Mouse (Mus musculus) forebrain, embryonic 14.5 days (tissue): ENCODE measurements around the gene Mettl26. TPM values are rescaled to one million over a fixed set of nuclear protein-coding genes. Genes with fewer than 3 reads are reported as not detected.

Source experiments
- ATAC-seq: fragments of 200-750 bp; cut with Nextera tagmentation; 2 replicates; pipeline ENCODE4 v1.8.0; 2017; ENCODE audit warnings: mild to moderate bottlenecking, moderate library complexity
- DNase-seq: peaks from one replicate; pipeline ENCODE4 v3.0.0-alpha.2; 2015; ENCODE audit warnings: low spot score
- H3K27ac ChIP-seq: fragments of 300-500 bp; sonication (generic); 2 replicates; pipeline ENCODE4 v1.5.1; 2014; ENCODE audit warnings: low read depth, mild to moderate bottlenecking, control low read depth, low read length, moderate library complexity
- H3K27me3 ChIP-seq: fragments of 300-500 bp; sonication (generic); replicated peaks from 2 replicates; pipeline ENCODE4 v1.6.1; 2014; ENCODE audit warnings: low read length, control low read depth, mixed read lengths; ENCODE audit not compliant: control insufficient read depth, insufficient read depth
- H3K36me3 ChIP-seq: fragments of 300-500 bp; sonication (generic); 2 replicates; pipeline ENCODE4 v1.6.1; 2014; ENCODE audit warnings: low read length, control low read depth; ENCODE audit not compliant: control insufficient read depth, insufficient read depth
- H3K4me1 ChIP-seq: fragments of 300-500 bp; sonication (generic); 2 replicates; pipeline ENCODE4 v1.6.1; 2014; ENCODE audit warnings: antibody characterized with exemption, low read length, control low read depth; ENCODE audit not compliant: control insufficient read depth, insufficient read depth
- H3K4me2 ChIP-seq: fragments of 300-500 bp; sonication (generic); 2 replicates; pipeline ENCODE4 v1.6.1; 2014; ENCODE audit warnings: mild to moderate bottlenecking, control low read depth, low read length
- H3K4me3 ChIP-seq: fragments of 300-500 bp; sonication (generic); 2 replicates; pipeline ENCODE4 v1.5.1; 2014; ENCODE audit warnings: low read depth, low read length, control low read depth
- H3K9ac ChIP-seq: fragments of 300-500 bp; sonication (generic); 2 replicates; pipeline ENCODE4 v1.6.1; 2014; ENCODE audit warnings: mild to moderate bottlenecking, low read length, control low read depth, moderate library complexity
- H3K9me3 ChIP-seq: fragments of 300-500 bp; sonication (generic); replicated peaks from 2 replicates; pipeline ENCODE4 v1.6.1; 2016; ENCODE audit warnings: low read length, control low read depth, mixed read lengths; ENCODE audit not compliant: control insufficient read depth
- WGBS: fragments of 180-500 bp; shearing (Covaris S2); extraction: QIAGEN DNeasy Blood & Tissue Kit; methylation state at CpG from one replicate; pipeline ENCODE4 v1.1.7; 2014; 5-methylcytosine and 5-hydroxymethylcytosine counted together
- polyA plus RNA-seq: library from polyadenylated mRNA; unstranded; fragments of >200 nt; fragmentation: Nextera tagmentation; extraction: Ambion mirVana; gene quantifications from 2 replicates; pipeline ENCODE4 v1.2.1, GENCODE M21; 2014

The Mettl26 gene
- polyA plus RNA-seq, 1 experiment from 2014 or later = 66.0 TPM

DNA sequence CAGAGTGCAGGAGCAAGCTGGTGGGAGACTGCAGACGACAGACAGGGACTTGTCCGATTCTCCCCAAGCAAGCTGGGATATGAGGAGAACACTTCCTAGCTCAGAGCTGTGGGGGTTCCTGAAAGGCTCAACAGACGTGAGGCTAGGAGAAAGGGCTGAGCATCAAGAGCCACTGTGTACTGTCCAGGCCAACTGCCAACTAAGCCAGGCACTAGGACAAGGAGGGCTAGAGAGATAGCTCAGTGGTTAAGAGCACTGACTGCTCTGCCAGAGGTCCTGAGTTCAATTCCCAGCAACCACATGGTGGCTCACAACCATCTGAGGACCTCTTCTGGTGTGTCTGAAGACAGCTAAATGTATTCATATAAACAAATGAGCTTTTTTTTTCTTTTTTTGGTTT is 32.4 kb upstream of the Mettl26 start:
- Histone ChIP-seq H3K36me3 (peaks cover 57% of the 10 kb centered on the region), H3K27ac (no peak overlapping the region), H3K4me1 (peaks cover 13% of the 10 kb centered on the region), H3K4me2 (no peak overlapping the region), H3K9me3 (no peaks in the 10 kb centered on the region), H3K9ac (no peak overlapping the region), H3K4me3 (no peak overlapping the region), H3K27me3 (no peaks in the 10 kb centered on the region)
- WGBS = 69% methylated on average over 3 of the region's 3 CpGs
- no peak for DNase-seq
- no peak for ATAC-seq

DNA sequence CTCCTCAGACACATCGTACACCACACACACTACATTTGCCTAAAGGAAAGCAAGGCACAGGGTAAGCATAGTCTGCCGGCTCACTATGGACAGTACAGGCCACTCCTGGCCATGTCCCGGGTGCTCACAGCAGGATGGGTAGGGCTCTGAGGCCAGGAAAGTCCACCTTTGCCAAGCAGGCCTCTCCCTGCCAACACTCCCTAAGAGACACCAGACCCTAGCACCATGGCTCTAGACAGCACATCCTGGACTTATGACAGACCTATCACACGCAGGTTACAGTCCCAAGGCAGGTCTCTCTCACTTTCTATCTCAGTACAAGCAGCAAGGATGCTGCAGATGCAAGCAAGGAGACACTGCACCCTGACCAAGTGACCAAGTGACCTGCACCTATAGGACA is 31.8 kb upstream of the Mettl26 start:
- DNase-seq (no peak), ATAC-seq (no peak)
- WGBS = 95% methylated on average over 4 of the region's 4 CpGs
- Histone ChIP-seq H3K27ac (no peak overlapping the region), H3K4me3 (peak overlapping the region; percentile 86), H3K4me1 (peaks cover 7% of the 10 kb centered on the region), H3K36me3 (peaks cover 61% of the 10 kb centered on the region), H3K27me3 (no peaks in the 10 kb centered on the region), H3K9me3 (no peaks in the 10 kb centered on the region), H3K9ac (peak overlapping the region; percentile 86; the same call in 1 of the 2 replicates), H3K4me2 (peak overlapping the region; percentile 81)

DNA sequence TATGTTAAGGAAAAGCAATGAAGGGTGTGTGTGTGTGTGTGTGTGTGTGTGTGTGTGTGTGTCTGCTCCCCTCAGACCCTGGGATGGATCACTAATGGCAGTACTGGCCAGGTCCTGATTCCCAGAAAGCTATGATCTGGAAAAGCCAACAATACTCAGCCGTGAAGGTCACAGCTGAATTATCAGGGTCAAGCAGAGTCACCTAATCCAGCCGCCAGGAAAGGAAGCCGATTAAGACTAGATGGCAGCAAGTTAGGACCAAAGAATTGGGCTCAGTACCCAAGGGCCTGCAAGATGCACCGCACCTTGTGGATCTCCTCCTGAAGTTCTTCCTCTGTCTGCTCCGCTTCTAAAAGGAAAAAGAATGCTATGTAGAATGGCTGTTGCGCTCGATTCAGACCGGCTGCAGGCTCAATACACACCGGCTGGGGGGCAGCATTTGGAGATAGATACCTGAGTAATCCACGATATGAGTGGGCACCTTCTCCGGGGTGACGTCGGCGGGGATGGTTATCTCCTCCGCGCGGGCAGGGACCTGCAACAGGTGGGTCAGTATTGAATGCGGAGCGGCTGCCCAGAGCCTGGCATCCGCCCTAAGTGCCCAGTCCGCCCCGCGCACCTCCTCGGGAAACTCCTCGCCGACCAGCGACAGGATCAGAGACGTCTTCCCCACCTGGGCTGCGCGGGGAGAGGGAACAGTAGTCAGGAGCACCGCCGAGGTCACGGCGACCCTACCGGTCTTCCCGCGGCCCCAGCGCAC is 31.1 kb upstream of the Mettl26 start:
- peak overlapping the region; percentile 86 for H3K9ac ChIP-seq
- peak overlapping the region; percentile 72; the same call in 1 of the 2 replicates for H3K27ac ChIP-seq
- peak overlapping the region; percentile 86 for H3K4me3 ChIP-seq
- H3K27me3 ChIP-seq = no peaks in the 10 kb centered on the region
- peaks cover 6% of the 10 kb centered on the region for H3K4me1 ChIP-seq
- peak overlapping the region; percentile 81 for H3K4me2 ChIP-seq
- 7% methylated on average over 28 of the region's 38 CpGs for WGBS
- DNase-seq (peak; percentile 24), ATAC-seq (peak; percentile 37)
- no peaks in the 10 kb centered on the region for H3K9me3 ChIP-seq
- peaks cover 61% of the 10 kb centered on the region for H3K36me3 ChIP-seq

DNA sequence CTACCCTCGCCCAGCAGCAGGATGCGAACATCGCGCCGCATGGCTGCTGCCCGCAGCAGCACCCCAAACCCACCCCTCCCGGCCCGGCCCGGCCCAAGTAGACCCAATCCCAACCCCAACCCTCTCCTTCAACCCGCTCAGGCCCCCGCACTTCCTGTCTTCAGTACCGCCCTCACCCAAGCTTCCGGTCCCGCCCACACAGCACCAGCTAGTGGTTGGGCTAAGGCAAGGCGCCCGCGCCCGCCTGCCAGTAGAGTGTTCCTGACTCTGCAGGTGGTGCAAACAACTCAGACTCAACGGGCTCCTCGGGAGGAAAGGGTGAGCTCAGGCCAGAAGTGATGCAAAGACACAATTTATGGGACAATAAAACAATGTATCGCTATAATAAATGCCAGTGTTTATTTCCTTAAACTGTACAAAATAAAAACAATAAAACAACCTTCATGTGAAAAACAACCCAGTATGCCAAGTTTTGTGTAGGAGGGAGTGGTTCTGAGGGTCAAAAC is 30.4 kb upstream of the Mettl26 start, which contains the start of gene Rhot2:
TSS of gene Rhot2 (minus strand) at position 456 of the 506 bp plus-strand sequence.
- no peaks in the 10 kb centered on the region for H3K9me3 ChIP-seq
- peaks cover 6% of the 10 kb centered on the region for H3K4me1 ChIP-seq
- peaks cover 59% of the 10 kb centered on the region for H3K36me3 ChIP-seq
- ATAC-seq (peak; percentile 98), DNase-seq (peak; percentile 96)
- H3K4me3 ChIP-seq = peak within 1 kb of the TSS; percentile 86
- peak within 1 kb of the TSS; percentile 81 for H3K4me2 ChIP-seq
- peak within 1 kb of the TSS; percentile 86 for H3K9ac ChIP-seq
- WGBS = 1% methylated on average over 19 of the region's 21 CpGs
- peak within 1 kb of the TSS; percentile 72; the same call in 1 of the 2 replicates for H3K27ac ChIP-seq
- H3K27me3 ChIP-seq = no peaks in the 10 kb centered on the region

DNA sequence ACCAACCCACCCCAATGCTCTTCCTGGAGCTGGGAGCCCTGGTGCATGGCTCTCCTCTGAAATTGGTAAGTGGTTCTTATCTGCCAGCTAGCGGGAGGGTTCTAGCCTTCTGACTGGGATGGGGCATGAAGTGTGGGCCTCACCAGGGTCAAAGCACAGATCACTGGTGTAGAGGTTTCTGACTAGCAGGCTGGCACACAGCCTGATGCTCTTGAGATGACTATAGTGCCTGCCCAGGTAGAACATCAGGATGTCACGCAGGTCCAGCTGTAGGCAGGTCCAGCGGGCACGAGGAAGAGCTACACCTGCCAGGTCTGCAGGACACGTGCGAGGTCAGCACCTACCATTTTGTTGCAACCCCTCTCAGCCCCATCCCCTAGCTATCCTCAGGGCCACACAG is 14.6 kb upstream of the Mettl26 start:
- Histone ChIP-seq H3K36me3 (no peaks in the 10 kb centered on the region), H3K4me3 (no peak overlapping the region), H3K4me2 (peak overlapping the region; percentile 84), H3K27me3 (no peaks in the 10 kb centered on the region), H3K4me1 (peaks cover 11% of the 10 kb centered on the region), H3K27ac (no peak overlapping the region), H3K9me3 (no peaks in the 10 kb centered on the region), H3K9ac (peak overlapping the region; percentile 82)
- 91% methylated on average over 6 of the region's 6 CpGs for WGBS
- no peak for ATAC-seq
- DNase-seq = no peak

DNA sequence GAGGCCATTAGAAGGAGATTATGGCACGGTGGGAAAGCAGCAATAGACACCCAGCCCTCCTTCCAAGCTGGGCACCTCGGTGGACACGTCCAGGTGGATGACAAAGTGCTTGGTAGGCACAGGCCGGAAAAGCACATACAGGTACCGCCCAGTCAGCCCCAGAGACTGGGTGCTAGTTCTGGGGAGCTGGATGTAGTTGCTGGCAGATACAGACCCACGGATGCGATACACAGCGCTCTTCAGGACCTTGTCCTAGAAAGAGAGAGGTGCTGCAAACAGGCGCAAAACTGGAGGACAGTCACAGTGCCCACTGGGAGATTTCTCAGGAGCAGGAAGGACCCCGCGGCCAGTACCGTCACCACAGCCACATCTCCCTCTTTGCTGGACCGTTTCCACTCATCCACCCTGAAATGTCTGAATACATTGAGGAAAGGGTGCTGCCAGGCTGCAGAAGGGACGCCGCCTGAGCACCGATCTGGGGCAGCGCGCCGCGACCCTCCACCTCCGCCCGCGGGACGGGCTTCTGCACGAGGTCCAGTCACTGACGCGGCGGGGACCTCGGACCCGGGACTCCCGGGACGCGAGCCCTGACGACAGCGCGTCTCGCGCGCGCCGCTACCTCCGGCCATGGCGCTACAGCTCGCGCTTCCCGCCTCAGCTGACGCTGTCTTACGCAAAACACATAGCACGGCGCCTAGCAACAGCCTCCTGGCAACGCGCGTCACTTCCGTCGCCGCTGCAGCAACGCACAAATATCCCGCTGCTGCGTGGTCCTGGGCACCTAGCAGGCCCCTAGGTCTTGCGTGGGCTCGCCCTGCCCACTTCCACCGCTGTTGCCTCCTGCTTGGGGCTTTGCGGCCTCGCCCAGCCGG is 13.8 kb upstream of the Mettl26 start, which contains the start of gene Wdr90:
TSS of gene Wdr90 (minus strand) at position 670 of the 872 bp plus-strand sequence.
- Histone ChIP-seq H3K4me3 (peak within 1 kb of the TSS; percentile 60), H3K9me3 (no peaks in the 10 kb centered on the region), H3K9ac (peak within 1 kb of the TSS; percentile 82), H3K36me3 (no peaks in the 10 kb centered on the region), H3K4me2 (peak within 1 kb of the TSS; percentile 84), H3K27ac (peak within 1 kb of the TSS; percentile 79), H3K27me3 (no peaks in the 10 kb centered on the region), H3K4me1 (peaks cover 11% of the 10 kb centered on the region)
- WGBS = 3% methylated on average over 64 of the region's 65 CpGs
- DNase-seq (peak; percentile 97), ATAC-seq (peak; percentile 97)

- peak; percentile 19; the same call in 1 of the 2 replicates for ATAC-seq
- peaks cover 11% of the 10 kb centered on the region for H3K4me1 ChIP-seq
- WGBS = 10% methylated on average over 6 of the region's 6 CpGs
Measured at GRCm38 (mm10) chr17:25861704-25862612, 12.9 kb upstream of the Mettl26 start.

DNA sequence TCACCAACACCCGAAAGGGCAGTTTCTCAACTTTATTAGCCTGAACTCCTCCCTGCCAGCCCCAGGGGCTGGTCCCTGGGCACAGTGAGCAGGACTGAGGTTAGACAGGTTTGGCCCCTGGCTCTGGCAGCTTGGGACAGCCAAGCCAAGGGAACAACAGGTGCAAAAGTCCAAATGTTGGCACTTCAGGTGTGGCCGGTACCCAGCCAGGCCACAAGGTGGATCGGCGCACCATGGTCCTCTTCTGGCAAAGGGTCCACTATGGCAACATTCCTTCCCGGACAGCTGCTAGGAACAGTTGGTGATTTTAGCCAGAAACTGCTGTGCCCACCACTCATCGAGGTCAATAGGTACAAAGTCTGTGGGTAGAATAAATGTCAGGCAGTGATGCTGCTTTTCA is 11.2 kb upstream of the Mettl26 start:
- Histone ChIP-seq H3K9ac (no peak overlapping the region), H3K4me2 (no peak overlapping the region), H3K27me3 (no peaks in the 10 kb centered on the region), H3K9me3 (no peaks in the 10 kb centered on the region), H3K36me3 (no peaks in the 10 kb centered on the region), H3K27ac (no peak overlapping the region), H3K4me1 (peaks cover 17% of the 10 kb centered on the region), H3K4me3 (no peak overlapping the region)
- 92% methylated on average over 6 of the region's 6 CpGs for WGBS
- no peak for ATAC-seq
- DNase-seq = no peak

More at GRCm38 (mm10) chr17:25861704-25862612, 12.9 kb upstream of the Mettl26 start:
- no peaks in the 10 kb centered on the region for H3K9me3 ChIP-seq
- H3K4me2 ChIP-seq = peak overlapping the region; percentile 84
- no peak for DNase-seq
- peak overlapping the region; percentile 82 for H3K9ac ChIP-seq
- no peaks in the 10 kb centered on the region for H3K27me3 ChIP-seq
- peak overlapping the region; percentile 60 for H3K4me3 ChIP-seq
- H3K27ac ChIP-seq = peak overlapping the region; percentile 79
- H3K36me3 ChIP-seq = no peaks in the 10 kb centered on the region
